Mouse (Mus musculus): Measurements from ENCODE around the gene Krt8.

- TF ChIP-seq CTCF (IDR thresholded peaks at IDR 0.05; ENCODE audit: insufficient read depth, low read length) (no peak), POLR2A (IDR thresholded peaks at IDR 0.05; ENCODE audit: borderline replicate concordance, extremely low read depth, low read depth, low read length) (no peak)
These were observed 1.4 kb downstream of the Krt8 start for GRCm38 (mm10) chr15:102002646-102003488.

All from lung, adult 2 months (tissue).